Comparison of ENCODE assay signal across 27 mouse cellular contexts in the genomic region with DNA sequence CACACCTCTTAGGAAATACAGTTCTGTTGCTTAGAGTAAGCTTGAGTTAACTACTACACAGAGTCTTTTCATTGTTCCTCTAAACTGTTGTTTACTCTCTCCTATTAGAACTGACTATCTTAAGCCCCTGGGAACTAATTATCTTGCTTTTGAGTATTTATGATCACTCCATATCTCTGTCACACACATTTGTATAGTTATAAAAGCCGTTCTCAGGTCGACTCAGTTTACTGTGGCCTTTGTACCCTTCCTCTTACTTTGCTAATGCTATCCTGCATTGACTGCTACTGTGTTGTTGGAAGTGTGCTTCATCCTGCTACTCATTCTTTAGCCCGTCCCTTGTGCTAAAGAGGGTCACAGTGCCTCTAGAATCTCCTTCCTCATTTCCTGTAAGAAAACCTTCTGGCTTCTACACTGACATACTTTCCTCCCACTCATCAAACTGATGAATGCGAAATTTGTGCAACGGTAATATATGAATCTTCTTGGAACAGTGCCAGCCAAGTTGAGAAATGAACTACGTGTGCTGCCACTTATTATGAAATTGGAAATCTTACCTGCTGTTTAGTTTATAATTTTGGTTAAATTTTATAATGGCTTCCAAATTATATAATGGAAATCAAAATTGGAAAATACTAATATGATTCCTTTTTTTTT.
DNase-seq lines count a peak whose midpoint lies in the region; ATAC-seq lines count a peak whose summit lies in the region.
"Had no signal": no experiment of that assay in that cellular context is flagged by ENCODE, and none has a peak within 500 bp of the region (broad histone marks: within the 10 kb centered on the region; RNA-seq: fewer than 3 reads in every experiment).

No protein-coding gene starts in this region.

- H3K27ac ChIP-seq in forebrain, embryonic 15.5 days (replicated peaks) = peak overlapping the region; percentile 30; the same call in 1 of the 2 replicates
- no peak overlapping the region for H3K27ac ChIP-seq in forebrain, embryonic 13.5 days
- H3K27ac ChIP-seq: gastrocnemius, adult 2 months; heart, adult 2 months; hindbrain, embryonic 15.5 days; liver, embryonic 12.5 days; stomach, embryonic 15.5 days had no signal

- no peak for ATAC-seq in forebrain, embryonic 15.5 days (replicated peaks)
- ATAC-seq in forebrain, embryonic 13.5 days = no peak
- ATAC-seq: forebrain, embryonic 16.5 days; liver, embryonic 12.5 days; liver, postnatal 0 days had no signal

- no peak overlapping the region for H3K9ac ChIP-seq in forebrain, embryonic 15.5 days (replicated peaks)
- H3K9ac ChIP-seq in forebrain, embryonic 13.5 days = no peak overlapping the region
- H3K9ac ChIP-seq: heart, embryonic 12.5 days; hindbrain, embryonic 15.5 days; liver, embryonic 12.5 days; liver, postnatal 0 days; stomach, embryonic 15.5 days had no signal

- peak; percentile 19 for DNase-seq in CD4-positive, CD25-positive, alpha-beta regulatory T cell, adult 2 months (ENCODE audit: low read depth, low spot score)
- DNase-seq in gonadal fat pad, adult 2 months (ENCODE audit: low read depth) = peak; percentile 82
- DNase-seq in mesoderm, embryonic 11.5 days (ENCODE audit: low read depth, low spot score) = peak; percentile 6
- no peak for DNase-seq in thymus, adult 18-20 months
- DNase-seq in adrenal gland, postnatal 36 days = no peak
- DNase-seq: adrenal gland, postnatal 14 days; cerebellum, adult 2 months; cerebellum, postnatal 14 days; gastrocnemius, adult 2 months; gastrocnemius, postnatal 36 days; heart, adult 2 months; kidney, postnatal 36 days; layer of hippocampus, postnatal 36 days; left cerebral cortex, postnatal 4 days; liver, postnatal 0 days; lung, postnatal 36 days; midbrain, embryonic 14.5 days; right cerebral cortex, postnatal 25 days; thymus, postnatal 14 days had no signal

- no peak overlapping the region for H3K4me3 ChIP-seq in forebrain, embryonic 15.5 days
- H3K4me3 ChIP-seq in forebrain, embryonic 13.5 days = no peak overlapping the region
- H3K4me3 ChIP-seq: erythroblast, embryonic 14.5 days; gastrocnemius, adult 2 months; heart, adult 2 months; heart, embryonic 12.5 days; hindbrain, embryonic 15.5 days; liver, embryonic 12.5 days; stomach, embryonic 15.5 days had no signal

- no peaks in the 10 kb centered on the region for H3K36me3 ChIP-seq in forebrain, embryonic 15.5 days
- H3K36me3 ChIP-seq in forebrain, embryonic 13.5 days (ENCODE audit: poor library complexity, severe bottlenecking) = no peaks in the 10 kb centered on the region
- H3K36me3 ChIP-seq: heart, embryonic 12.5 days; hindbrain, embryonic 15.5 days; liver, embryonic 12.5 days; stomach, embryonic 15.5 days had no signal

- no peaks in the 10 kb centered on the region for H3K27me3 ChIP-seq in forebrain, embryonic 15.5 days
- no peaks in the 10 kb centered on the region for H3K27me3 ChIP-seq in forebrain, embryonic 13.5 days
- H3K27me3 ChIP-seq: heart, embryonic 12.5 days; hindbrain, embryonic 15.5 days; liver, embryonic 12.5 days; stomach, embryonic 15.5 days had no signal

- H3K9me3 ChIP-seq in forebrain, embryonic 15.5 days = no peaks in the 10 kb centered on the region
- H3K9me3 ChIP-seq in forebrain, embryonic 13.5 days (replicated peaks) = no peaks in the 10 kb centered on the region
- H3K9me3 ChIP-seq: heart, embryonic 12.5 days; hindbrain, embryonic 15.5 days; liver, embryonic 12.5 days; stomach, embryonic 15.5 days had no signal

- H3K4me1 ChIP-seq in forebrain, embryonic 15.5 days = peaks cover 10% of the 10 kb centered on the region
- H3K4me1 ChIP-seq in forebrain, embryonic 13.5 days = peaks cover 9% of the 10 kb centered on the region; the same call in 1 of the 2 replicates
- H3K4me1 ChIP-seq: heart, embryonic 12.5 days; liver, embryonic 12.5 days had no signal

- 65% methylated on average over 6 of the region's 6 CpGs for WGBS in forebrain, embryonic 15.5 days
- 78% methylated on average over 6 of the region's 6 CpGs for WGBS in forebrain, embryonic 13.5 days

- H3K4me2 ChIP-seq in forebrain, embryonic 15.5 days (replicated peaks) = no peak overlapping the region
- H3K4me2 ChIP-seq in forebrain, embryonic 13.5 days = no peak overlapping the region
- H3K4me2 ChIP-seq: heart, embryonic 12.5 days; hindbrain, embryonic 15.5 days; liver, embryonic 12.5 days; stomach, embryonic 15.5 days had no signal

Comparison
In these comparisons a context has a peak if more than half of its experiments do, and no peak if none do; other contexts are left out.
1. DNase-seq: peak in CD4-positive, CD25-positive, alpha-beta regulatory T cell, adult 2 months (single experiment), gonadal fat pad, adult 2 months (single experiment) and mesoderm, embryonic 11.5 days (single experiment); none in thymus, adult 18-20 months (0 of 2) and adrenal gland, postnatal 36 days (0 of 2).